Mouse (Mus musculus) liver, adult (tissue): ENCODE measurements around the gene Rasl12.

ENCODE experiments used
- GATA4 ChIP-seq: IDR thresholded peaks from 2 replicates; pipeline ENCODE4 v1.6.1; 2014; ENCODE audit warnings: mild to moderate bottlenecking, low read length; ENCODE audit not compliant: insufficient replicate concordance

Rasl12 gene

GRCm38 (mm10) chr9:65398279-65398678 is at the start of gene Rasl12:
Rasl12 (plus strand) TSS chr9:65398506.
- no peak for TF ChIP-seq GATA4

- no peak for TF ChIP-seq GATA4
Observed at GRCm38 (mm10) chr9:65353251-65353650, 45.1 kb upstream of the Rasl12 start.

GRCm38 (mm10) chr9:65356561-65356960 is 41.7 kb upstream of the Rasl12 start:
- TF ChIP-seq GATA4 = no peak

GRCm38 (mm10) chr9:65356971-65357370 is 41.3 kb upstream of the Rasl12 start:
- TF ChIP-seq GATA4 = no peak

- TF ChIP-seq GATA4 = no peak
Observed at GRCm38 (mm10) chr9:65358956-65359480, 39.3 kb upstream of the Rasl12 start.

- no peak for TF ChIP-seq GATA4
Observed at GRCm38 (mm10) chr9:65360641-65361448, 37.5 kb upstream of the Rasl12 start, which contains the start of gene Ubap1l. Ubap1l (plus strand) TSS chr9:65361041.

GRCm38 (mm10) chr9:65363684-65364083 is 34.6 kb upstream of the Rasl12 start:
- TF ChIP-seq GATA4 = no peak

- TF ChIP-seq GATA4 = no peak
Observed at GRCm38 (mm10) chr9:65365721-65366120, 32.6 kb upstream of the Rasl12 start.

- TF ChIP-seq GATA4 = no peak
Observed at GRCm38 (mm10) chr9:65371756-65372155, 26.6 kb upstream of the Rasl12 start.

- TF ChIP-seq GATA4 = no peak
Observed at GRCm38 (mm10) chr9:65372449-65372848, 25.9 kb upstream of the Rasl12 start.

GRCm38 (mm10) chr9:65374468-65375162 is 23.7 kb upstream of the Rasl12 start:
- no peak for TF ChIP-seq GATA4

- TF ChIP-seq GATA4 = no peak
Observed at GRCm38 (mm10) chr9:65375163-65375934, 23.0 kb upstream of the Rasl12 start.

GRCm38 (mm10) chr9:65381017-65381590 is 17.2 kb upstream of the Rasl12 start:
- no peak for TF ChIP-seq GATA4

- TF ChIP-seq GATA4 = no peak
Observed at GRCm38 (mm10) chr9:65382031-65382750, 16.1 kb upstream of the Rasl12 start.

- TF ChIP-seq GATA4 = no peak
Observed at GRCm38 (mm10) chr9:65382751-65383097, 15.6 kb upstream of the Rasl12 start.

- TF ChIP-seq GATA4 = no peak
Observed at GRCm38 (mm10) chr9:65384276-65384675, 14.0 kb upstream of the Rasl12 start.
